Mouse (Mus musculus): ENCODE measurements around the gene Rnase9.
"Not testable (repeated sequence)": the region's sequence is repeated elsewhere in the genome, so short reads cannot be mapped to it uniquely, and the experiment has no call there.

Rnase9 gene

DNA sequence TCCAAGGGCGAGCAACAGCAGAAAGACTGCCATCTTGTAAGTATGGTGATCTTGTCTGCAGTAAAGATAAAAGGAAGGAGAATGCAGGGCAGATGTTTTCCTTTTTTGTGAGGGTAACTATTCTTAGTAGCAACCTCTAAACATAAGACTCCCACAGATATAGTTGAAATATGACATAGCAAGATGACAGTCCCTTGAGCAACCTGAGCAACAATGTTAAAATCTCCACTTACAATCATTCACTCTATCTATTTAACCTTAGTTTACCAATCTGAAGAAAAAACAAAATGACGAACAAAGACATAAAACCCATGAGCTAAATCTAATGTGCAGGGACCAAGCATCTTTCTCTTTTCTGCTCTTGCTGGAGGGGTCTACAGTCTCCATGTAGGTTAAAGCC lies 8.4 kb upstream of the Rnase9 start, which contains the start of gene Rnase11:
TSS of gene Rnase11 (minus strand) at position 101 of the 400 bp plus-strand sequence.
- DNase-seq (ENCODE audit: low spot score in 2 of 2): no peak

GRCm38 (mm10) chr14:51047846-51048245 lies 6.2 kb upstream of the Rnase9 start:
- DNase-seq (ENCODE audit: low spot score in 2 of 2): no peak

DNA sequence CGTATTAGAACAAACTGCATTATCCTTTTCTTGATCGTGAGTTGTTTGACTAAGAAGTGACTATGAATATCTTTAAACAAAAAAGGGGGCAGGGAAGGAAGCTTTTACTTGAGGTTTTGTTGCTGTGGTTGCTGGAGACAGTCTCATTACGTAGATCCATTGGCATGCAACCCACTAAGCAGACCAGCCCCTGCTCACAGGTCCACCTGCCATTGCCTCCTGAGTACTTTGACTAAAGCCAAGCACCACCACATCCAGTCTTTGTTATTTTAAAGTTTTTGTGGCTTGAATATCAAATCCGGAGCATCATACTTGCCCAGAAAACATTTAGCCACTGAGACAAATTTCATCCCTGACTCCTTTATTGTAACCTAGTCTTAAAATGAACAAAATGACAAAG lies 5.5 kb downstream of the Rnase9 start:
- DNase-seq (ENCODE audit: low spot score in 2 of 2): no peak

- no peak for DNase-seq (ENCODE audit: low spot score in 2 of 2)
Observed at GRCm38 (mm10) chr14:51035206-51035605, 6.5 kb downstream of the Rnase9 start.

DNA sequence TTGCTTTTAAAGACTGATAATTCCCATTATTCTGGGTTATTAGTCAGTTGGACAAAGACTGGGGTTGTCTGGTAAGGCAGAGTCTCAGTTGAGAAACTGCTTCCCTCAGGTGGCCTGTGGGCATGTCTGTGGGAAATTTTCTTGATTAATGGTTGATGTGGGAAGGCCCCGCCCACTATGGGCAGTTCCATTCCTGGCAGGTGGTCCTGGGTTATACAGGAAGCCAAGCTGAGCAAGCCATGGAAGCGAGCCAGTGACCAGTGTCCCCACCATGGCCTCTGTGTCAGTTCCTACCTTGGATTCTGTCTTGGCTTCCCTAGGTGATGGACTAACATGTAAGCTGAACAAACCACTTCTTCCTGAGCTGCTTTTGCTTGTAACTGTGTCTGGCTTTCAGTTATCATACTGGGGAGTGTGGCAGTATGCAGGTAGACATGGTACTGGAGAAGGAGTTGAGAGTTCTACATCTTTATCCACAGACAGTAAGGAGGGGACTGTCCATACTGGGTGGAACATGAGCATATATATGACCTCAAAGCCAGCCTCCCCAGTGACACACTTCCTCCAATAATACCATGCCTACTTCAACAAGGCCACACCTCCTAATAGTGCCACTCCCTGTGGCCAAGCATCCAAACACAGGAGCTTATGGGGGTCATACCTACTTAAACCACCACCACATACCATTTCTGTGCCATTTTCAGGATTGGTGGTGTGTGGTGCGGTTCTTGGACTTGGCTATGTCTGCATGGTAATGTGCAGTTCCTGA lies 14.1 kb downstream of the Rnase9 start:
- no peak for DNase-seq (ENCODE audit: low spot score in 2 of 2)

GRCm38 (mm10) chr14:51026391-51027133 lies 15.1 kb downstream of the Rnase9 start:
- peak; percentile 70 to 72 for DNase-seq (ENCODE audit: low spot score in 2 of 2)

DNA sequence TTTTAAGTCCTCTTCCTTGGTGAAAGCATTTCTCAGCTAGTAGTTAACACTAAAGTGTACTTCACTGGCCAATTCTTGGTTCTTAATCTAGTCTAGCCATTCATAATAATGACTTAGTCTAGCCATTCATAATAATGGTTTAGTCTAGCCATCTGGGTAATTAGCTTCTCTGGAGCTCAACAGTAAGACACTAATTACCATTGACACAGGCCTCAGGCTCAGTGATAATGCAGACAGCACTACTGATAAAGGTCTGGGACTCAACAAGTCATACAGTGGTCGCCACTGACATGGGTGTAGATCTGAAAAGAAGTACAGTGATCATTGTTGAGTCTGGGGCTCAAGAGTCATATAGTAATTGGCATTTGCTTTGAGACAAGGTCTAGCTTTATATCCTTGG lies 16.8 kb downstream of the Rnase9 start:
- DNase-seq (ENCODE audit: low spot score in 2 of 2): no peak

DNA sequence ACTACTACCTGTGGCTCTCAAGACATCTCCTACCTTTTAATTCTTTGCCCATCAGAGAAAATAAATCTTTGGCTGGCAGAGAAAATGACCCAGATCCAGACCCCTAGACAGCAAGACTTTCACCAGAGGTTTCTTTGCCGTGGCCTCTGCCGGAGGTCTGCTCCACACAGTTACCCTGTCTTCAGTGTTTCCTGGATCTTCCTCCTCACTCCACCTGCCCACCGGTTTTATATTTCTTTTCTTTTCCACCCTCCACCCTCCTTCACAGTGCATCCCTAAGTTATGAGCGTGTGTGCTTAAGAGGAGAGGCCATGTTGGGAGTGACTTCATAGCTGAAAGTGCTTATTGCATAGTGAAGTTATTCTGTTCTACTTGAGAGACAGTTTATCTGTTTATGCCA lies 18.2 kb downstream of the Rnase9 start:
- DNase-seq (ENCODE audit: low spot score in 2 of 2): no peak

DNA sequence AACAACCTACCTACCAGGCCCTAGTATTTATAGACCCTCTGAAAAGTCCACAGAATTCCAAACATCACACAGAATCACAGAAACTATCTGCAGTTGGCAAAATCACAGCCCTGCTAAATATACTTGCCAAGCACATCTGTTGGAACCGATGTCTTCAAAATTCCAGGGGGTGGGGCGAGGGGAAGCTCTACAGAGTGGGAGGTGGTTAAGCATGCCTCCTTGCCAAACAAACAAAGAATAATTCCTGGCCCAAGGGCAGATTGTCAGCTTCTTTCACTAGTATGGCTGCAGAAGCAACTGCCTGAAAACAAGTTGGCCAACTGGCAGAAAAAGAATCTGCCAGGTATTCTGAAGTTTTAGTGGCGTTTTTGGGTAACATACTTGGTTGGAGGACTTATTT lies 24.4 kb downstream of the Rnase9 start:
- DNase-seq (ENCODE audit: low spot score in 2 of 2): no peak

GRCm38 (mm10) chr14:51015780-51016179 lies 25.9 kb downstream of the Rnase9 start:
- no peak for DNase-seq (ENCODE audit: low spot score in 2 of 2)

DNA sequence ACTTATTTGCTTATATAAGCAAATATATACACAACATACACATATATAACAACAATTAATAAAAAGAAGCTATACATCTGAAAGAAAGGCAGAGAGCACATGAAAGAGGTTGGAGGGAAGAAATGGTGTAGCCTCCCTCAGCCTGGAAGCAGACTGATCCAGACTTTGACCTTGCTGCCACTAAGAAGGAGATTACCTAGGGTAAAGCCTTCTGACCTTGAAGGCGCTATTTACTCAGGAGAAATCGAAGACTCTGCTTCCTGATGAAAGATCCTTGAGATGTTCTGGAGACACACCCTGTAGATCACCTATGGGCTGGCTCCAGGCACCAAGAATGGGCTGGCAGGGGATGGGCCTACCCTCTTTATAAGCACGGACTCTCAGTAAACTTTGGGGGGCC lies 26.9 kb downstream of the Rnase9 start:
- DNase-seq (ENCODE audit: low spot score in 2 of 2): not testable (repeated sequence)

DNA sequence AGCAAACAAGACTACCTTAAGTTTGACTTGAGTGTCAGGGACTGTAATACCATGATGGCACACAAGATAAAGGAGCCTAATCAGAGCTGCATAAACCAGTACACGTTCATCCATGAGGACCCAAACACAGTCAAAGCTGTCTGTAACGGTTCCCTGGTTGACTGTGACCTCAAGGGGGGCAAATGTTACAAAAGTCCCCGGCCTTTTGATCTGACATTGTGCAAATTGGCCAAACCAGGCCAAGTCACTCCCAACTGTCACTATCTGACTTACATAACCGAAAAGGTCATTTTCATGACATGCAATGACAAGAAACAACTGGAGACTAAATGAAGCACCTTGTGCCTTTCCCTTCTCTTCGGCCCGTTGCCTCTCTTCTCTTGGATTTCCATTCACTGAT lies 32.1 kb downstream of the Rnase9 start:
- DNase-seq (ENCODE audit: low spot score in 2 of 2): no peak

- DNase-seq (ENCODE audit: low spot score in 2 of 2): no peak
Observed at GRCm38 (mm10) chr14:51008781-51009180, 32.9 kb downstream of the Rnase9 start.

GRCm38 (mm10) chr14:51007914-51008713 lies 33.6 kb downstream of the Rnase9 start:
- peak; percentile 82 to 88 for DNase-seq (ENCODE audit: low spot score in 2 of 2)

DNA sequence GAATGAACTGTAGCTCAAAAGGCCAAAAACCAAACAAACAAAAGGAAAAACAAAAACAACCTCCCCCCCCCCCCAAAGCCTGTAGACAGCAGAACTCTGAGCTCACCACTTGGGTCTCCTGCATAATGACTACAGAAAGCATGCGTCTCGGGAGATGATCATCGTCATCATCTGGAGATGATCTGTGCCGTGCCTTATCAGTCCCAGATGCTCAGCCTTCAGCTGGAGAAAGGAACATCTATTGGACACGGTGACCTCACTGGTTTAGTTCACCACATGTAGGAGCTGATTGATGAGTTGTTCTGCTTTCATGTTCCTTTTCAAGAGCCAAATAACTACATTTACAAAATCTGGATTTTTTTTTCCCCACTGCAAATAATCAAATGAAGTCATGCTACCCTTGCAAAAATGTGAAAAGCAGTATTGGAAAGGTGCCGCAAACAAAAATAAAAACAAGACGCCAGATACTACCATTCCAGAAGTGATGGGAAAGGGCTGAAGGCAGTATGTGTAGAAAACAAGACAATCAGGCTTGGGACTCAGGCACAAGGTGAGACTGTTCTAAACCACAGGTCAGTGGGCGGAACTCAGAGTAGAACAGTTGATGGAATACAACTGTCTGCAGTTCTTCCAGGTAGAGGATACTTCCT lies 34.4 kb downstream of the Rnase9 start, which contains the start of gene Rnase10:
TSS of gene Rnase10 (plus strand) at position 600 of the 650 bp plus-strand sequence.
- no peak for DNase-seq (ENCODE audit: low spot score in 2 of 2)

DNA sequence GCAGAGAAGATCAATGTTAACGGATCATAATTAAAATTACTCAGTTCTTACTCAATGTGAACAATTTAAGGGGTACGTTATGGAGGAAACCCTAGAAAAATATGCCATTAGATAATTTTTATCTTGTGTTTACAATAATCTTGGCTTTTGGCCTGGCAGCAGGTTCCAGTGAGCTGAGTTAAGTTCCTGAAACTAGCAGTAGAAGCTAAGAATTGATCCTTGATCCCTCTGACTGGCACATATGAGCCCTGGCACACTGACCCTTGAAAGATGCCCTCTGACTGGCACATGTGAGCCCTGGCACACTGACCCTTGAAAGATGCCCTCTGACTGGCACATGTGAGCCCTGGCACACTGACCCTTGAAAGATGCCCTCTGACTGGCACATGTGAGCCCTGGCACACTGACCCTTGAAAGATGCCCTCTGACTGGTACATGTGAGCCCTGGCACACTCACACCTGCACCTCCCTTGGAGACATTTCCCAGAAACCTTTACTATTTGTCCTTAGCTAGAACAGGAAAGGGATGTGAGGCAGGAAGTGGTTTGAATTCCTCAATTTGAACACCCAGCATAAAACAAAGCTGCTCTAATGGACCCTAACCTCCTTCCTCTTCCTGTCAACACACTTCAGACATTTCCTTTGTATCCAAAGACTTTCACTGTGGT lies 43.5 kb downstream of the Rnase9 start:
- no peak for DNase-seq (ENCODE audit: low spot score in 2 of 2)

- no peak for DNase-seq (ENCODE audit: low spot score in 2 of 2)
Observed at GRCm38 (mm10) chr14:50997088-50997487, 44.6 kb downstream of the Rnase9 start.

DNA sequence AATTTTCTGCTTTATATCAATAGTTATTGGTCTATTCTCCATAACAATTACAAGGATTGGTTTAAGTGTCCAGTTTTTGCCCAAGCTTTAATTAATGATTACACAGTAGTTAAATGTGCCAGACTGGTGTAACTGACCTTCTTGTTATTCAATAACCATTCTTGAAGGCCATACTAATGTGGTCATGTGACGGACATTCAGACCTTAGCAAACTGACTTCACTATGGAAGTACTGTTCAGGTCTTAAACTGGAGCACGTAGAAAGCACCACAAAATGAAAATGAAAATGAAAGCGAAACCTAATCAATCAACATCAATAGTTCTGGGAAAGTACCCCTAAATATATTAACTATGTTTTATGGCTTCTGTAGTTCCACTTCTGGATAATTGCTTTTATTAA lies 50.6 kb downstream of the Rnase9 start:
- no peak for DNase-seq (ENCODE audit: low spot score in 2 of 2)
